Mouse (Mus musculus): ENCODE measurements around the gene Anpep. TPM values are rescaled to one million over a fixed set of nuclear protein-coding genes. Genes with fewer than 3 reads are reported as not detected.
"Not testable (repeated sequence)": the region's sequence is repeated elsewhere in the genome, so short reads cannot be mapped to it uniquely, and the experiment has no call there.

The Anpep gene
- polyA plus RNA-seq, 1 experiment from 2014 or later: 14.9 TPM

- Histone ChIP-seq H3K36me3 (replicated peaks) (no peaks in the 10 kb centered on the region), H3K9ac (no peak overlapping the region), H3K27ac (replicated peaks) (no peak overlapping the region), H3K27me3 (no peaks in the 10 kb centered on the region), H3K4me3 (replicated peaks) (no peak overlapping the region), H3K9me3 (replicated peaks) (no peaks in the 10 kb centered on the region), H3K4me1 (replicated peaks) (0 out of 2 replicates have a peak, but pooled peaks cover 3% of the 10 kb centered on the region), H3K4me2 (no peak overlapping the region)
- ATAC-seq (ENCODE audit: insufficient read depth): no peak
- WGBS (ENCODE audit: insufficient replicate concordance): 58% methylated on average over 2 of the region's 2 CpGs
These were observed 57.0 kb downstream of the Anpep start for GRCm38 (mm10) chr7:79803887-79804286.

- H3K4me1 ChIP-seq (replicated peaks): 0 out of 2 replicates have a peak, but pooled peaks cover 3% of the 10 kb centered on the region
- no peak for ATAC-seq (ENCODE audit: insufficient read depth)
- H3K9me3 ChIP-seq (replicated peaks): no peaks in the 10 kb centered on the region
- no peaks in the 10 kb centered on the region for H3K27me3 ChIP-seq
- 55% methylated on average over 5 of the region's 5 CpGs for whole genome bisulfite sequencing (ENCODE audit: insufficient replicate concordance)
- no peaks in the 10 kb centered on the region for H3K36me3 ChIP-seq (replicated peaks)
- no peak overlapping the region for H3K9ac ChIP-seq
- H3K27ac ChIP-seq (replicated peaks): no peak overlapping the region
- H3K4me3 ChIP-seq (replicated peaks): no peak overlapping the region
- H3K4me2 ChIP-seq: no peak overlapping the region
These were observed 58.8 kb downstream of the Anpep start for GRCm38 (mm10) chr7:79802037-79802436.

GRCm38 (mm10) chr7:79801391-79801790 is 59.5 kb downstream of the Anpep start:
- H3K4me3 ChIP-seq (replicated peaks): no peak overlapping the region
- H3K27me3 ChIP-seq: no peaks in the 10 kb centered on the region
- H3K36me3 ChIP-seq (replicated peaks): no peaks in the 10 kb centered on the region
- 0 out of 2 replicates have a peak, but pooled peaks cover 3% of the 10 kb centered on the region for H3K4me1 ChIP-seq (replicated peaks)
- 70% methylated on average over 11 of the region's 11 CpGs for WGBS (ENCODE audit: insufficient replicate concordance)
- H3K27ac ChIP-seq (replicated peaks): no peak overlapping the region
- no peak for ATAC-seq (ENCODE audit: insufficient read depth)
- no peak overlapping the region for H3K4me2 ChIP-seq
- H3K9ac ChIP-seq: no peak overlapping the region
- H3K9me3 ChIP-seq (replicated peaks): no peaks in the 10 kb centered on the region

- no peaks in the 10 kb centered on the region for H3K9me3 ChIP-seq (replicated peaks)
- H3K9ac ChIP-seq: no peak overlapping the region
- H3K4me3 ChIP-seq (replicated peaks): no peak overlapping the region
- 55% methylated on average over 4 of the region's 4 CpGs for WGBS (ENCODE audit: insufficient replicate concordance)
- 0 out of 2 replicates have a peak, but pooled peaks cover 3% of the 10 kb centered on the region for H3K4me1 ChIP-seq (replicated peaks)
- H3K4me2 ChIP-seq: no peak overlapping the region
- H3K36me3 ChIP-seq (replicated peaks): no peaks in the 10 kb centered on the region
- no peak overlapping the region for H3K27ac ChIP-seq (replicated peaks)
- H3K27me3 ChIP-seq: peaks cover 9% of the 10 kb centered on the region
- no peak for ATAC-seq (ENCODE audit: insufficient read depth)
These were observed 60.5 kb downstream of the Anpep start for GRCm38 (mm10) chr7:79800336-79800735.

- 0 out of 2 replicates have a peak, but pooled peaks cover 3% of the 10 kb centered on the region for H3K4me1 ChIP-seq (replicated peaks)
- H3K9me3 ChIP-seq (replicated peaks): no peaks in the 10 kb centered on the region
- no peak for ATAC-seq (ENCODE audit: insufficient read depth)
- no peak overlapping the region for H3K27ac ChIP-seq (replicated peaks)
- H3K4me3 ChIP-seq (replicated peaks): no peak overlapping the region
- WGBS (ENCODE audit: insufficient replicate concordance): 39% methylated on average over 6 of the region's 6 CpGs
- no peaks in the 10 kb centered on the region for H3K36me3 ChIP-seq (replicated peaks)
- H3K9ac ChIP-seq: no peak overlapping the region
- no peak overlapping the region for H3K4me2 ChIP-seq
- H3K27me3 ChIP-seq: peaks cover 18% of the 10 kb centered on the region
These were observed 61.4 kb downstream of the Anpep start for GRCm38 (mm10) chr7:79799506-79799905.

- Histone ChIP-seq H3K9me3 (replicated peaks) (no peaks in the 10 kb centered on the region), H3K4me1 (replicated peaks) (0 out of 2 replicates have a peak, but pooled peaks cover 3% of the 10 kb centered on the region), H3K27ac (replicated peaks) (no peak overlapping the region), H3K27me3 (peaks cover 22% of the 10 kb centered on the region), H3K4me3 (replicated peaks) (no peak overlapping the region), H3K4me2 (no peak overlapping the region), H3K36me3 (replicated peaks) (no peaks in the 10 kb centered on the region), H3K9ac (no peak overlapping the region)
- WGBS (ENCODE audit: insufficient replicate concordance): 2% methylated on average over 8 of the region's 8 CpGs
- ATAC-seq (ENCODE audit: insufficient read depth): no peak
These were observed 61.8 kb downstream of the Anpep start for GRCm38 (mm10) chr7:79799048-79799447.

GRCm38 (mm10) chr7:79798606-79799005 is 62.3 kb downstream of the Anpep start:
- no peak overlapping the region for H3K4me2 ChIP-seq
- H3K9me3 ChIP-seq (replicated peaks): no peaks in the 10 kb centered on the region
- 16% methylated on average over 5 of the region's 5 CpGs for WGBS (ENCODE audit: insufficient replicate concordance)
- no peak overlapping the region for H3K9ac ChIP-seq
- H3K27me3 ChIP-seq: peaks cover 27% of the 10 kb centered on the region
- no peak for ATAC-seq (ENCODE audit: insufficient read depth)
- no peak overlapping the region for H3K27ac ChIP-seq (replicated peaks)
- no peak overlapping the region for H3K4me3 ChIP-seq (replicated peaks)
- no peaks in the 10 kb centered on the region for H3K36me3 ChIP-seq (replicated peaks)
- H3K4me1 ChIP-seq (replicated peaks): no peaks in the 10 kb centered on the region

GRCm38 (mm10) chr7:79793688-79794087 is 67.2 kb downstream of the Anpep start, which contains the start of gene Mesp1:
TSS of gene Mesp1 (minus strand) at chr7:79793788.
- no peaks in the 10 kb centered on the region for H3K36me3 ChIP-seq (replicated peaks)
- WGBS (ENCODE audit: insufficient replicate concordance): 42% methylated on average over 6 of the region's 6 CpGs
- H3K9ac ChIP-seq: no peak within 1 kb of the TSS
- H3K4me1 ChIP-seq (replicated peaks): peaks cover 12% of the 10 kb centered on the region
- no peaks in the 10 kb centered on the region for H3K9me3 ChIP-seq (replicated peaks)
- H3K4me2 ChIP-seq: peak within 1 kb of the TSS; percentile 62
- peaks cover 68% of the 10 kb centered on the region for H3K27me3 ChIP-seq
- no peak for ATAC-seq (ENCODE audit: insufficient read depth)
- H3K27ac ChIP-seq (replicated peaks): no peak within 1 kb of the TSS
- peak within 1 kb of the TSS; percentile 40 for H3K4me3 ChIP-seq (replicated peaks)

GRCm38 (mm10) chr7:79792635-79793421 is 68.0 kb downstream of the Anpep start:
- Histone ChIP-seq H3K4me1 (replicated peaks) (peaks cover 12% of the 10 kb centered on the region), H3K27ac (replicated peaks) (no peak overlapping the region), H3K27me3 (peaks cover 69% of the 10 kb centered on the region), H3K9me3 (replicated peaks) (no peaks in the 10 kb centered on the region), H3K4me2 (peak overlapping the region; percentile 62), H3K4me3 (replicated peaks) (peak overlapping the region; percentile 40), H3K9ac (no peak overlapping the region), H3K36me3 (replicated peaks) (no peaks in the 10 kb centered on the region)
- WGBS (ENCODE audit: insufficient replicate concordance): 2% methylated on average over 80 of the region's 80 CpGs
- ATAC-seq (ENCODE audit: insufficient read depth): peak; percentile 25; the same call in 1 of the 2 replicates

GRCm38 (mm10) chr7:79789812-79790211 is 71.0 kb downstream of the Anpep start:
- 39% methylated on average over 2 of the region's 2 CpGs for WGBS (ENCODE audit: insufficient replicate concordance)
- not testable (repeated sequence) for H3K27ac ChIP-seq (replicated peaks); H3K36me3 ChIP-seq (replicated peaks); H3K9me3 ChIP-seq (replicated peaks); H3K9ac ChIP-seq; H3K4me3 ChIP-seq (replicated peaks); H3K4me2 ChIP-seq
- Histone ChIP-seq H3K4me1 (replicated peaks) (peaks cover 12% of the 10 kb centered on the region), H3K27me3 (peaks cover 55% of the 10 kb centered on the region)
- peak; percentile 63 for ATAC-seq (ENCODE audit: insufficient read depth)

- H3K27ac ChIP-seq (replicated peaks): no peak overlapping the region
- H3K4me1 ChIP-seq (replicated peaks): peaks cover 10% of the 10 kb centered on the region; the same call in 1 of the 2 replicates
- no peak overlapping the region for H3K4me2 ChIP-seq
- H3K4me3 ChIP-seq (replicated peaks): no peak overlapping the region
- 21% methylated on average over 6 of the region's 6 CpGs for WGBS (ENCODE audit: insufficient replicate concordance)
- no peaks in the 10 kb centered on the region for H3K9me3 ChIP-seq (replicated peaks)
- ATAC-seq (ENCODE audit: insufficient read depth): no peak
- no peaks in the 10 kb centered on the region for H3K36me3 ChIP-seq (replicated peaks)
- peaks cover 19% of the 10 kb centered on the region for H3K27me3 ChIP-seq
- H3K9ac ChIP-seq: no peak overlapping the region
These were observed 74.6 kb downstream of the Anpep start for GRCm38 (mm10) chr7:79786295-79786694.
